Mouse (Mus musculus) activated CD4-positive, CD25-positive, alpha-beta regulatory T cell, adult 4 months (primary cell): ENCODE measurements around the gene H2afz. TPM values are rescaled to one million over a fixed set of nuclear protein-coding genes. Genes with fewer than 3 reads are reported as not detected.
"Not testable (repeated sequence)": the region's sequence is repeated elsewhere in the genome, so short reads cannot be mapped to it uniquely, and the experiment has no call there.

ENCODE experiments used
- ATAC-seq: one replicate; pipeline ENCODE4 v1.8.0; 2017
- polyA plus RNA-seq, 2 experiments: library from polyadenylated mRNA; unstranded; fragments of 100-300 nt; shearing (Covaris generic); gene quantifications; one replicate each; pipeline ENCODE4 v1.2.1; 2017

Gene H2afz
- polyA plus RNA-seq, 2 experiments from 2014 or later: 1,823 to 2,009 TPM

DNA sequence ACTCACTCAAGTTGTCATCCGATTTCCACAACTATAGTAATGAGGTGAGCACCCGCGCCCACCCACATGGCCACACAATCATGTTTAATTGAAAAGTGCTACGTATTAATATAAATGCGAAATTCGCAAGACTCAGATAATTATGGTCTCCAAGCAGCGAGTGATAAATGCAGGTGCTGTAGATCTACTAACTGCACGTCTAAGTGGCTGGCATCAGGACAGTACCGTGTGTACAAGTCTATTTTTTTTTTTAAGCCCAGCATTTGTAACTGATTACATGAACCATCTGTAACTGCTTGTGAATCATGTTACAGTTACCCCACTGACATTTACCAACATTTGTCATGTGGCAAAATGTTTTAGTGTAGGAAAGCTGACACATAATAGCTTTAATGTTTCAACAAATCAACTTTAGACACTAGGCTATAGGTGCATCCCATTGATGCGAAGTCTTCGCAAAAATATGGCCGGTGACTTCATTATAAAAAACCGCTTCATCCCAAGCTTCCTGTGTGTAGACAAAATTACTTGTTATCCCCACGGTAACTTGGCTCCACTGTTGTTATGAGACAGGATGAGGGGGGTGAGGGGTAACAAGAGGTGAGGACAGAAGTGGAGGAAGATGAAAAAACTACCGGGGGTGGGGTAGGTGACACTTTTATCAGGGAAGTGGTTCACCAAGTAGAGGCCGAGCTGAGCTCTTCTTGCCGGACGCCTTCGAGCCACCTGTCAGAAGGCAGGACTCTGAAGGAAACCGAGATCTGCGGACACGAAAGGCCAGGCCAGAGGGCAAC is 760 bp upstream of the H2afz start:
- peak; percentile 42 for ATAC-seq

DNA sequence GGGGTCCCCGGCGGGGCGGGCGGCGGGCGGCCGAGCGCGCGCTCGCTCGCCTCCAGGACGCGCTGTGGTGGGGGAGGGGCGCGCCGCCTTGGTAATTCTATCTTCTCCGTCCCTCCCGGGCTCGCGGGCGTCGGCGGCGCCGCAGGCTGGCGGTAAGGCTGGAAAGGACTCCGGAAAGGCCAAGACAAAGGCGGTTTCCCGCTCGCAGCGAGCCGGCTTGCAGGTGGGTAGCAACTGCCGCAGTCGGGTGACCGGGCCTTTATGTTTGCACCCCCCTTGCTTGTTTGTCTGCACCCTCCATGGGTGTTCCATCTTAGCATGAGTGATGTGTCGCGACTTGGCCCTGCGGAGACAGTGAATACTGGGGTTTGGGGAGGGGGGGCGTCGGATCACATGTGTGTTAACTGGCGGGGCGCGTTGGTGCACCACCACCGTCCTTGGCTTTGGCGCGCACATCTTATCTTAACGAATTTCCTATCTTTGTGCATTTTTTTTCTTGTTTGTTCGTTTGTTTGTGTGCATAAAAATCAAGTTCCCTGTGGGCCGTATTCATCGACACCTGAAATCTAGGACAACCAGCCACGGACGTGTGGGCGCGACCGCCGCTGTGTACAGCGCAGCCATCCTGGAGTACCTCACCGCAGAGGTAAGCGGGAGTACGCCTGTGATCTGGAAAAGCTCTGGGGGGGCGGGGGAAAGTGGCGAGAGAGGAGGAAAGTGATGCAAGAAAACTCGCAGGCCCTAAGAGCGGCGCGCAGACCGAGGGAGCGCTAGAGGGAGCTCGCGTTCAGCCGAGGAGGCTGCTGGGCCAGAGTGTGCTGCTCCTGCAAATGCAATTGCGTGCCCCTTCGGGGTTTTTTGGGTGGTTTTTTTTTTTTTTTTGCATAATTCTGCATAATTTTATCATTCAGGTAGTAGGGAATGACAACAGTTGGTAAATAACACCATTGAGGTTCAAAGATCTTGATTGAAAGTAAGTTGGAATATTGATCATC is 998 bp downstream of the H2afz start:
- ATAC-seq: peak; percentile 49

DNA sequence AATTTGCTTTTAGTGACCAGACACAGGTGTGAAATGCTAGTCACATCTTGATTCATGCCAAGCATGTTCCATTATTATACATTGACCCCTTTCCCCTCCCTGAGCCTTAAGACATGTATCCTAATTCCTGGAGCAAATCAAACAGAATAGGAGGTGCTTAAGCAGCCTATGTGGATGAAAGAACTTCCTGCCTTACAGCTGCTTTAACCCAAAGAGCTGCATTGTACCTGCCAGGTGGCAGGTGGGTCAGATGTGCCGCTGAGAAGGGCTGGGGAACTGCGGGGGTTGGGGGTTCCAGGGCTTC is 2.8 kb downstream of the H2afz start:
- ATAC-seq: no peak

DNA sequence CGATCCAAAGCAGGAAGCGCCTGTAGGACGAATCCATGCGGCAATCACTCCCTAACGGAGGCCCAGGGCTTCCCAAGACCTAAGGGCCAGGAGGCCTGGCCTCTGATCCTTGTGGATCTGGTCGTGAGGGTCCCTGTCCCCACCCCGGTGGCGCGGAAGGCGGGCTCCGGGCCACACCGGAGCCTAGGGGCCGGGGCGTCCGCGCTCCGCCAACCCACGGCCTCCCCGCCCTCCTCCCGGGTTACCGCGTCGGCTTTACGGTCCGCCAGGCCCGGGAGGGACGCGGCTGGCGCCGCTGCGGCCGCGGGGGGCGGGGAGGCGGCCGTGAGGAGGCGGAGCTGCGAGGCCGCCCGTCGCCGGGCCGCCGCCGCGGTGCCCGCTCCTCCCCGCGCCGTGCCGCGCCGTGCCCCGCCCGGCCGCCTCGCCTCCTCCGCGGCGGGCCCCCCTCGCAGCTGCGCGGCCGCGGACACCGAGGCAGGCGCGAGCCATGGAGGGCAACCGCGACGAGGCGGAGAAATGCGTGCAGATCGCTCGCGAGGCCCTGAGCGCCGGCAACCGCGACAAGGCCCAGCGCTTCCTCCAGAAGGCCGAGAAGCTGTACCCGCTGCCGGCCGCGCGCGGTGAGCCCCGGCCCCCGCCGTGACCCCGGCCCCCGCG is 3.3 kb downstream of the H2afz start, which contains the start of gene Dnajb14:
TSS of gene Dnajb14 (plus strand) at position 239 of the 657 bp plus-strand sequence.
- ATAC-seq: peak; percentile 1

DNA sequence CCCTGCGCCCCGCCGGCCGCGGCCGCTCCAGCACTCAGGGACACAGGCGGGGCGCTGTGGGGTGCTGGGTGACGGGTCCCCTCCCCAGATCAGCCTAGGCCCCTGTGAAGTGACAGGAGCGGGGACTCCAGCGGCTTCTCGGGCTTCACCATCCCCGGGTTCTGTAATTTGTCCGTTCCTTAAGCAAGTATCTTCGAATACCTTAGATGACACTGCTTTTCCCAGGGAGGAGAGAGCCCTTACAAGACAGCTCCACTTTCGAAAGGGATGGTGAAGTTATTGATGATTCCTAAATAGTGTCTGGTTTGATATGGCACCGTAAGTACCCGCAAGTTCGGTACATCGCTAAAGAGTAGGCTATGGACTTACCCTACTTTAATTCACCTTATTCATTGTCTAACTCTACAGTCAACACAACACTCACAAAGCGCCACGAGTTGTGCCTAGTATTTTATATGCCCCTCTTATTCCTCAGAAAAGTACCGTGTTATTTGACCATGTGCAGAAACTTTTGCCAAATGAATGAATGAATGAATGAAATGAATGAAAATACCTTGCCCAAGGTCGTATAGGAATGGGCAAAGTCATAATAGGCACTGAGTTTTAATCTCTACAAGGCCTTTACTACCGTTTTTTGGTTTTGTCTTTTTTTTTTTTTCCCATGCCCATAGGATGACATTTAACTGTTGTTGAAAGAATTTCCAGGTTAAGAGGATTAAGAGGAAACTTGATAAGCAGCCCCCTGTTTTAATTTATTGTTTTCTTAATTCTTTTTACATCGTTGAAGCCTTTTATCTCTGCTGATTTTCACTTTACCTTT is 4.0 kb downstream of the H2afz start:
- no peak for ATAC-seq

DNA sequence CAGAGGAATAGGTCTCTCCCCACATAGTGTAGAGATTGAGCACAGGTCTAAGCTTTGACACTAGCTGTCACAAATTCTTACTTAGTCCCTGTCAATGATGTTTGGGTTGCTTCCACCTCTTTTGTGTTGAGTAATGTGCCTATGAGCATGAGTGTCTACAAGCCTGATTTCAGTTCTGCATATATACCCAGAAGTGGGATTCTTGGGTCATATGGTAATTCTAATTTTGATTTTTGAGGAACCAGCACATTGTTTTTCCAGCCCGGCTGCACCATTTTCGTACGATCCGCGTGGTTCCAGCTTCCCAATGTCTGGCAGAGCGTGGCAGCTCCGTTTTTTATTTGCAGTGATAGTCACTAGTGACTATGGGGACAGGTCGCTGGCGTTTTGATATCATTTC is 5.1 kb downstream of the H2afz start:
- ATAC-seq: no peak

DNA sequence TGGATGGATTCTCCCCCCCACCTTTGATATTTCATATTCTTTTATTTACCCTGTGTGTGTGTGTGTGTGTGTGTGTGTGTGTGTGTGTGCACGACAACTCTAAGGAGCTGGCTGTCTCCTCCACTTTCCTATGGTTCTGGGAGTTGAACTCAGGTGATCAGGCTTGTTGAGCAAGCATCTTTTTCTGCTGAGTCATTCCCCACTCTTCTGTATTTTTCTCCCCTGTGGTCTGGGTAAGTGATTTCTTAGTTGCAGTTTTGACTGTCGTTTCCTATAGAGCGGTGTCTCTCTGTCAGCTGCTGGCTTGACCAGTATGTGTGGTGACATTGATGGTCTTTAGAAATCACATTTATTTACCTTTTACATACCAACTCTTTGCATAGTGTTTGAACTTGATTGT is 15.0 kb downstream of the H2afz start:
- no peak for ATAC-seq

DNA sequence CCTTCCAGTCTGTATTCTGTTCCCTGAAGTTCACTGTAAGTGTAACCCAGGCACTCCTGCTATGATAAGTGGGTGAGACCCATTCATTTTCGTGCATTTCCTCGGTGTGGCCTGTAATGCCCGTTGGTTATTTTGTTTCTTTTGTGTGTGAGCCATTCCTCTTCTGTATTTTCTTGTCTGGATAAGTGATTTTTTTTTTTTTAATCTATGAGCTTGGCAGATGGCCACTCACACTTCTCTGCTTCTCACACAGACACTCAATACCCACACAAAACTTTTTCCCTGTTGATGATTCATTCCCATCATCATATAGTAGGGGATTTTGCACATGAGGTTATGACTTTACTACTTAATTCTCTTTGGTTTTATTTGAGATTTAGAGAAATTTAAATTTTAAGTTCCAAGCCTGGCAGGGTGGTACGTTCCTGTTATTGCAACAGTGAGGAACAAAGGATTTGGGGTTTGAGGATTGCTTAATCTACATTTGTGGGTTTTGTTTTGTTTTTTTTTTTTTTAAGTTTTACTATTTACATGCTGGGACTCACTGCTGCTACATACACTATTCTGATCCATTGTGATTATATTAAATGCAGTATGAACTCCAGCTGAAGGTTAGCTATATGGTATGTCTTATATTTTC is 15.9 kb downstream of the H2afz start:
- no peak for ATAC-seq

DNA sequence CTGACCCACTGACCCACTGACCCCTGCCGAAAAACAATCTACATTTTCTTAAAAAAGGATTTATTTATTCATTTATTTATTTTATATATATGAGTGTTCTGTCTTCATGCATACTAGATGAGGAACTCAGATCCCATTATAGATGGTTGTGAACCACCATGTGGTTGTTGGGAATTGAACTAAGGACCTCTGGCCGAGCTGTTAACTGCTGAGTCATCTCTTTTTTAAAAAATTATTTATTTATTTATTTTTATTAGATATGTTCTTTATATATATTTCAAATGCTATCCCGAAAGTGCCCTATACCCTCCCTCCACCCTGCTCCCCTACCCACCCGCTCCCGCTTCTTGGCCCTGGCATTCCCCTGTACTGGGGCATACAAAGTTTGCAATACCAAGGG is 16.8 kb downstream of the H2afz start:
- ATAC-seq: no peak

DNA sequence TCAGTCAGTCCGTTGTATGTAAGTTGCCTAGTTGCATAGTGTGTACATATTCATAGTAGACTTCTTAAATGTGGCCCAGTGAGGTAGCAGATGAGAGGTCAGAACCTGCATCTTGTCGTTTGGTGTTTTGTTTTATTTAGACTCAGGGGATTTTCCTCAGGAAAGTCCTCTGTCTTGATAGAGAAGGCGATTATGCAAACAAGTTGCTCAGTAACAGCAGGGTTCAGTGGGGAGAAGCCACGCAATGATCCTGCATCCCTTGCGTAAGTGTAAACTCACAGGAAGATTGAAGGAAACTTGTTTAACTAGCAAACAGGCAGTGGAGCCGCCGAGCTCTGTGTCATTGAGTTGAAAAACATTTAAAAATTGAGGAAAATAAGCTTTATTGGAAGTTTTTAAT is 23.7 kb downstream of the H2afz start:
- no peak for ATAC-seq

DNA sequence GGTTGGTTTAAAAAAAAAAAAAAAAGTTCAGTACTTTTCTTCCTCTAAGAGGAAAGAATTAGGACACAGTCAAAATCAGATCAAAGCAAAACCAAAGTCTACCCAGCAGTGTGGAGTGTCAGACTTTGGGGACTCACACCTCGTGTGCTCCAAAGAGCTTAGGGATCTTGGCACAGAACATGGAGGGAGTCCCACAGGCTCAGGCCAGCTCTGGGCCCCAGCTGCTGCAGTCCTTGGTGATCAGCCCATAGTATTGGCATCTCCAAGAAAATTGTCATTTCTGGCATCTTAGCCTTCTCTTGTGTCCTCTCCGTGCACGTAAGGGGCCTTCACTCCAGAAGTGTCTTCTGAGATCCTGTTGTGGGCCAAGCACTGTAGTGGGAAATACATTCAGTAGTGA is 26.8 kb downstream of the H2afz start:
- ATAC-seq: no peak

DNA sequence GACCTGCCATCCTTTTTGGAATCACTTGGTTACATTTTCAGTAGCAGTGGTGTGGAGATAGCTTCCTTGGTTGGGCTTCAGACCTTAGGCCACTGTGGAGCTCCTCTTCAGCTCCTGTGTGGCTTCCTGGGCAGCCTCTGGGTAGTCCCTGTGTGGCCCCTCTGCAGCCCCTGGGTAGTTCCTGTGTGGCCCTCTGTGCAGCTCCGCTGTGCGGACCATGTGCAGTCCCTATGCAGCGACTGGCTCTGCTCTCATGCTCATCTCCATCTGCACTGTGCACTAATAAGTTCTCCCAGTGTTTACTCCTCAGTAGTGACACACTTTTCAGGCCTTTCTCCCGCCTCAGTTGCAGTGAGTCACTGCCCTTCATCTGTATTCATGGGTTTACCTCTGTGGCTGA is 27.8 kb downstream of the H2afz start:
- ATAC-seq: no peak

DNA sequence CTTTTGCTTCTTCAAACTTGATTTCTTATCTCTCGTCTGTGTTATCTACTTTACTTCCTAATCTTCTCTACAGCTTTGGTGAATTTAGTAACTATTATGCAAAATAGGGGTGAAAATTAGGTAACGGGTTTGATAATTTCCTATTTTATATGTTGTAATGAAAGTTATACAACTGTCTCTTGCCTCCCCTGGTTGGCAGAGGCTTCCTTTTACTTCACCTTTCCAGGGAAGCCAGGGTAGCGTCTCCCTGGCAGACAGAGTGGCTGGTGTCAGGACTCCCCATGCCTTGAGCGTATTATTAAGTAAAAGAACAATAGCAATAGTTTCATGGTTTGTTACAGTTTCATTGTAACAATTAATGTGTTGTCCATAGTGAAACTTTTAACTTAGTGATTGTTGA is 29.5 kb downstream of the H2afz start:
- ATAC-seq: no peak

DNA sequence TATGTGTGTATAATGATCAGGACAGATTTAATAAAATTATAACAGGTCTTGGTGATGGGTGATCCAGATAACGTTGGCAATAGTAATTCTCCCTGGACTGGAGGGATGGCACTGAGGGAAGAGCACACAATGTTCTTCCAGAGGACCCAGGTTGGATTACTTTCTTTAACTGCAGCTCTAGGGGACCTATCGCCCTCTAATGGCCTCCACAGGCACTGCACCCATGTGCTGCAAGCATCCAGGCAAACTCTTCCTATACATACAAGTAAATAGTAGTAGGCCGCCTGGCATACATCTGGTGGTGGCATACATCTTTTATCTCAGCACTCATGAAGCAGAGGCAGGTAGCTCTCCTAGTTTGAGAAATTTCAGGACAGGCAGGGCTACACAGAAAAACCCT is 30.9 kb downstream of the H2afz start:
- no peak for ATAC-seq

DNA sequence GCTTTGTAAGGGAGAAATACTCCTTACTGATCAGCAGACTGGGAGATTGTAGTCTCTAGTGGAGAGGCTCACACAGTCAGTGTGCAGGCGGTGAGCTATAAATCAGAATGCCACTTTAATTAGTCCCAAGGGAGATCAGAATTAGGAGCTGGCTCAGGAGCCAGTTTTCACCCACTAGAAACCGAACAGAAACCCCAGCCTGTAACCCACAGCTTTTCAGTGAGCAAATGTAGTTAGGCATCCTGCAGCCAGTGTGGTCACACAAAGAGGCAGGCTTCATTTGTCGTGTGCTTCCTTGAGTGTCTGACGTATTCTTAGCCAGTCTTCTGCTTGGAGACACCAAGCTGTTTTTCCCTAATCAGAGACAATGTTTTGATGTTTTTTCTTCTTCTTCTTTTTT is 32.1 kb downstream of the H2afz start:
- ATAC-seq: no peak

DNA sequence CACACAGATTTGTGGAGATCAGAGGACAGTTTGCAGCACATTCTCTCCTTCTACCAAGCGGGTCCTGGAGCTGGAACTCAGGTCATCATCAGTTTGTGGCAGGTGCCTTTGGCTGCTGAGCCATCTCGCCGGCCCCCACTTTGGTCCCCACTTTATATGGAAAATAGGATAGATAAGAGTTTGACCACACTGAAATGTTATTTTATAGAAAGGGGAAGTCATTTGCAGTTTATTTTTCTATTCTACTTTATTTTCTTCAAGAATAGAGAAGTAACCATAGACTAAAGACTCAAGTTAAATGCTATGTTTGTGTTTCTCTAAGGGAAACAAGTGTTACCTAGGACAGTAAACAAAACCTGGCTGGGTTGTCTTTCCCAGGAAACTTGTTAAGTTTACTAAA is 32.6 kb downstream of the H2afz start:
- ATAC-seq: no peak

DNA sequence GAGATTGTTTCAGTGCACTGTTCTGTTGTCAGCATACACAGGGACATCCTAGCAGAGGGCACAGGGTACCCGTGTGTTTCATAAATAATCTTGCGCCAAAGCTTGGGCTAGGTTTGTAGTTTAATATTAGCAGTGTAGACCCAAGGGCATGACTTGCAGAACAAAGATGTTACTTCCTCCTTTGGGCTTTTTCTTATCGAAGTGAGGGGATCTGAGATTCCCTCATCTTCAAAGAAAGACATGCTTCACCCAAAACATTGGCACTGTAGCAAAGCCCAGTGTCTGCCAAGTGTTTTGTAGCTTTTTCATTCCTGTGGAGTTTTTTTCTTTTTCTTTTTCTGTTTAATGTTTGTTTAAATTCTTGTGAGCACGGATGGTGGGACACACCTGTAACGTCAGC is 33.4 kb downstream of the H2afz start:
- no peak for ATAC-seq

DNA sequence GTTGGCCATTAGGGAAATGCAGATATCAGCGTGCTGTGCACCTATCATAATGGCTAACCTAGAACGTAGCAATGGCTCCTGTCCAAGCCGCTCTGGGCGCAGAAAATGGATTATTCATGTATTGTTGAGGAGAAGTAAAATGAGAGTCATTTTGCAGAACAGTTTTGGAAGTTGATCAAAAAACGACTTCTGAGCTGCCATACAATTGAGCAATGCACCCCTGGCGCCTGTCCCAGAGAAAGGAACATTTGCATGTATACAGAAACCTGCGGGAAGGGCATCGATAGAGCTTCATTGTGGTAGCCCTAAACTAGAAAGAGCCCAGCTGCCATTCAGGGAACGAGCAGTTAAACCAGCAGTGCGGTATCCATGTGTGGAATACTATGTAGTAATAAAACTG is 35.9 kb downstream of the H2afz start:
- ATAC-seq: no peak

DNA sequence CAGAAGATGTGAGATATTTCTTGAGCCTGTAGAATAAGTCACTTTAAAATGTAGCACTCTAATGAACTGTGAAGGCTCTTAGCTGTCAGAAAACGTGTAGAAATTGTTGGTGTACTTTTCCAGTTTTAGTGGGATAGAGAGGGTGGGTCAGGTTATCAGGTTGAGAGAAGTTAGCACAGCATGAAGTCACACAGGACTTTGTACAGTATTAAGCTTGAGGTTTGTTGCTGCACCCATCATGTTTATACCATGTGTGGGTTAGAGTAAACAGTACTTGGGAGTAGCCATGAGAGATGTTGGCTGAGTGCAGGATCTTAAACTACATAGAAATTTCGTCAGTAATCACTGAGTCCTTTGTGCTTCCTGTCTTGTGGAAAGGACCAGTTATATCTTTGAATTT is 48.8 kb downstream of the H2afz start:
- ATAC-seq: no peak

DNA sequence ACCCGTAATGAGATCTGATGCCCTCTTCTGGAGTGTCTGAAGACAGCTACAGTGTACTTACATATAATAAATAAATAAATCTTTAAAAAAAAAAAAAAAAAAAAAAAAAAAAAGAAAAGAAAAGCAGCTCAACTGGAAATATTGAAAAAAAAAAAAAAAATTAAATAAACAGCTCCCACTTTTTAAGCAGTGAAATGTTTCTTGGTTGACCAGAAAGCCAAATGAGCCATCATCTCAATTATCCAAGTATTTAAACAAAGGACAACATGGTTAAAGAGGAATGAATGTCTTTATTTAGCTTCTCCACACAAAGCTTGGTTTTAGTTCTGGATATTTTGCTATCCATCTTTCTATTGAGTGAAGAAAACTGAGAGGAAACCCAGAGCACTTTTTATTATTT is 50.3 kb downstream of the H2afz start:
- not testable (repeated sequence) for ATAC-seq
